10 mouse cellular contexts compared by ENCODE assay signal in the genomic region with DNA sequence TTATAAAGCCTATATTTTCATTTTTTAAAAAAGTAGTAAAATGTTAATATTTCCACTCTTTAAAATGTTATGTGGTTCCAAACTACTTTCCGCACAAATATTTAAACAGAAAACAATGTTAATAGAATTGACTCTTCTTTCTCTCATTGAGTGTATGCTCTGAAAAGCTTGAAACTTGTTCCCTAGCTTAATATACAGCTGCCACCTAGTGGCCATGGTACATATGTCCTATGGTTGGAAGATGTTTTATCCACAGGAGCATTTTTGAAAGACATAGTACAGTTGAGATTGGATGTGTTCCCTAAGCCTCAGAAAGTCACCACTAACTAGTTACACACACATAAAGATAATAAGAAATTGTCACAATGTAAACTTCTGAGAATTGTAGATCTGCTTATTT. TPM values are rescaled to one million over a fixed set of nuclear protein-coding genes. Genes with fewer than 3 reads are reported as not detected.
DNase-seq lines count a peak whose midpoint lies in the region; ATAC-seq and TF ChIP-seq lines count a peak whose summit lies in the region.
"Had no signal": no experiment of that assay in that cellular context is flagged by ENCODE, and none has a peak within 500 bp of the region (broad histone marks: within the 10 kb centered on the region; RNA-seq: fewer than 3 reads in every experiment).

No protein-coding gene starts in this region.

- CTCF ChIA-PET in Patski (lab: Charles Lee), result interaction anchor here (1.4 to 2.0 kb wide), 2 partner anchors 10 to 357 kb away, joined by 4 to 6 read pairs; no protein-coding TSS in a partner anchor

- WGBS in midbrain, embryonic 14.5 days, result 49% methylated on average over 1 of the region's 1 CpGs
- WGBS in midbrain, embryonic 13.5 days, result 41% methylated on average over 1 of the region's 1 CpGs
- WGBS in intestine, embryonic 16.5 days, result 46% methylated on average over 1 of the region's 1 CpGs

- peak; percentile 29 for DNase-seq in gastrocnemius, adult 18-20 months (ENCODE audit: low spot score)
- no peak for DNase-seq in gastrocnemius, postnatal 25 days
- DNase-seq in midbrain, embryonic 14.5 days, result peak; percentile 89
- no peak for DNase-seq in Patski (ENCODE audit: low read depth, low spot score)
- DNase-seq in gastrocnemius, postnatal 10 days, result peak; percentile 35
- peak; percentile 78 for DNase-seq in lung, postnatal 36 days

- H3K27ac ChIP-seq in midbrain, embryonic 14.5 days (replicated peaks; ENCODE audit: low read depth, low read length), result no peak overlapping the region
- H3K27ac ChIP-seq in midbrain, embryonic 13.5 days, result no peak overlapping the region
- H3K27ac ChIP-seq in intestine, embryonic 16.5 days (ENCODE audit: low read length), result no peak overlapping the region

- H3K36me3 ChIP-seq in midbrain, embryonic 14.5 days (ENCODE audit: control insufficient read depth, insufficient read depth, low read length), result no peaks in the 10 kb centered on the region
- no peaks in the 10 kb centered on the region for H3K36me3 ChIP-seq in midbrain, embryonic 13.5 days
- no peaks in the 10 kb centered on the region for H3K36me3 ChIP-seq in intestine, embryonic 16.5 days (ENCODE audit: control insufficient read depth, insufficient read depth, low read length)

- H3K27me3 ChIP-seq in midbrain, embryonic 14.5 days (ENCODE audit: control insufficient read depth, insufficient read depth, low read length), result no peaks in the 10 kb centered on the region
- no peaks in the 10 kb centered on the region for H3K27me3 ChIP-seq in midbrain, embryonic 13.5 days
- H3K27me3 ChIP-seq in Patski, result peaks cover 3% of the 10 kb centered on the region
- no peaks in the 10 kb centered on the region for H3K27me3 ChIP-seq in intestine, embryonic 16.5 days (replicated peaks; ENCODE audit: control insufficient read depth, insufficient read depth, low read length)

- H3K9ac ChIP-seq in midbrain, embryonic 14.5 days (replicated peaks; ENCODE audit: low read length), result no peak overlapping the region
- no peak overlapping the region for H3K9ac ChIP-seq in midbrain, embryonic 13.5 days (replicated peaks)
- no peak overlapping the region for H3K9ac ChIP-seq in intestine, embryonic 16.5 days (ENCODE audit: low read depth, low read length)

- no peaks in the 10 kb centered on the region for H3K9me3 ChIP-seq in midbrain, embryonic 14.5 days (ENCODE audit: control insufficient read depth, low read length)
- H3K9me3 ChIP-seq in midbrain, embryonic 13.5 days, result no peaks in the 10 kb centered on the region
- no peaks in the 10 kb centered on the region for H3K9me3 ChIP-seq in intestine, embryonic 16.5 days (ENCODE audit: control insufficient read depth, low read length)

- POLR2A ChIA-PET in Patski (lab: Charles Lee), result no interaction called here

- TF ChIP-seq CTCF in Patski (IDR thresholded peaks at IDR 0.05), result peak; percentile 59

- no peaks in the 10 kb centered on the region for H3K4me1 ChIP-seq in midbrain, embryonic 14.5 days (ENCODE audit: control insufficient read depth, insufficient read depth, low read length)
- H3K4me1 ChIP-seq in midbrain, embryonic 13.5 days (replicated peaks), result no peaks in the 10 kb centered on the region
- no peaks in the 10 kb centered on the region for H3K4me1 ChIP-seq in intestine, embryonic 16.5 days (ENCODE audit: control insufficient read depth, insufficient read depth, low read length)

- no peak for ATAC-seq in midbrain, embryonic 14.5 days (ENCODE audit: low FRiP score, low TSS enrichment)
- no peak for ATAC-seq in midbrain, embryonic 13.5 days
- no peak for ATAC-seq in Patski
- ATAC-seq in intestine, embryonic 16.5 days, result no peak

- no peak overlapping the region for H3K4me2 ChIP-seq in midbrain, embryonic 14.5 days (ENCODE audit: low read length)
- no peak overlapping the region for H3K4me2 ChIP-seq in midbrain, embryonic 13.5 days (replicated peaks)
- no peak overlapping the region for H3K4me2 ChIP-seq in intestine, embryonic 16.5 days (ENCODE audit: low read depth, low read length)

- in situ Hi-C loops in Patski (cut with MboI; ENCODE audit: low pct_unique_long_range_greater_than_20kb), result loop anchor here (25.0 kb wide), 1 partner anchor 1908 kb away; no protein-coding TSS in a partner anchor

- H3K4me3 ChIP-seq in midbrain, embryonic 14.5 days (replicated peaks; ENCODE audit: low read depth, low read length), result no peak overlapping the region
- H3K4me3 ChIP-seq in midbrain, embryonic 13.5 days (replicated peaks), result no peak overlapping the region
- no peak overlapping the region for H3K4me3 ChIP-seq in intestine, embryonic 16.5 days (ENCODE audit: low read length)
- H3K4me3 ChIP-seq: myocyte had no signal

RNA-seq across cellular contexts. Expression of gene Ccer1, which starts 11.7 kb away (rescaled TPM):
- total RNA-seq in gastrocnemius, adult 18-20 months (2021), result not detected
- total RNA-seq in gastrocnemius, postnatal 25 days (2021), result not detected
- polyA plus RNA-seq in midbrain, embryonic 14.5 days (2014; fragmentation: Nextera tagmentation; extraction: Ambion mirVana), result not detected in 2 replicates
- not detected in 2 replicates for polyA plus RNA-seq in midbrain, embryonic 13.5 days (2015; fragmentation: Nextera tagmentation; extraction: Ambion mirVana)
- not detected for polyA plus RNA-seq in Patski (2021)
- total RNA-seq in gastrocnemius, postnatal 10 days (2021), result not detected
- not detected in 2 replicates for polyA plus RNA-seq in intestine, embryonic 16.5 days (2015; fragmentation: Nextera tagmentation; extraction: Ambion mirVana)
- polyA plus RNA-seq: intestine, embryonic 14.5 days; myocyte had no signal

RNA-seq across cellular contexts. Expression of gene C030005K15Rik, which starts 22.0 kb away (rescaled TPM):
- total RNA-seq in gastrocnemius, adult 18-20 months (2021), result not detected
- total RNA-seq in gastrocnemius, postnatal 25 days (2021), result not detected
- polyA plus RNA-seq in midbrain, embryonic 14.5 days (2014; fragmentation: Nextera tagmentation; extraction: Ambion mirVana), result not detected in 2 replicates
- polyA plus RNA-seq in midbrain, embryonic 13.5 days (2015; fragmentation: Nextera tagmentation; extraction: Ambion mirVana), result not detected in 2 replicates
- polyA plus RNA-seq in Patski (2021), result not detected
- not detected for total RNA-seq in gastrocnemius, postnatal 10 days (2021)
- not detected in 2 replicates for polyA plus RNA-seq in intestine, embryonic 16.5 days (2015; fragmentation: Nextera tagmentation; extraction: Ambion mirVana)
- polyA plus RNA-seq: intestine, embryonic 14.5 days; myocyte had no signal

Comparison
In these comparisons a context has a peak if more than half of its experiments do, and no peak if none do; other contexts are left out.
1. DNase-seq: peak in gastrocnemius, adult 18-20 months (single experiment), midbrain, embryonic 14.5 days (single experiment), gastrocnemius, postnatal 10 days (single experiment) and lung, postnatal 36 days (single experiment); none in gastrocnemius, postnatal 25 days (single experiment) and Patski (single experiment).